Comparison of ENCODE assay signal across 26 mouse cellular contexts in the genomic region with DNA sequence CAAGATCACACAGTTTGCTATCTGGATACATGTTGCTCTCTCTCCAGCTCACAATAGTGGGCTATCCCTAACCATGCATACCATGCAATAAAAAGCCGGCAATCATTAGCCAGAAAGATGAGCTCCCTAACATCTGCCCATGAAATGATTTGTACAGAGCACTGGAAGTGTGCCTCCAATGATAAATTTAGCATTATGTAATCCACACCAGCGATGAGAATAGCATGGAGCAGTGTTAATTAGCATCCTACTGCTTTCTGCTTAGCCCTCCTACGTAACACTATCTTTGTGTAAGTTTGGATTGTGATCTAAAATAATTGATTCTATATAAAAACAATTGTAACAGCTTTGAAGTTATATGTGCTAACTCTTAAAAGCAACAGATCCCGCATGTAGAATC.
DNase-seq lines count a peak whose midpoint lies in the region; ATAC-seq lines count a peak whose summit lies in the region.
"Had no signal": no experiment of that assay in that cellular context is flagged by ENCODE, and none has a peak within 500 bp of the region (broad histone marks: within the 10 kb centered on the region; RNA-seq: fewer than 3 reads in every experiment).

No protein-coding gene starts in this region.

- H3K36me3 ChIP-seq in forebrain, embryonic 11.5 days (ENCODE audit: control insufficient read depth, insufficient read depth, low read length) = no peaks in the 10 kb centered on the region
- H3K36me3 ChIP-seq: embryonic facial prominence, embryonic 10.5 days; embryonic facial prominence, embryonic 13.5 days; hindbrain, embryonic 12.5 days; hindbrain, embryonic 15.5 days had no signal

- no peak overlapping the region for H3K9ac ChIP-seq in forebrain, embryonic 11.5 days (ENCODE audit: low read length)
- H3K9ac ChIP-seq: embryonic facial prominence, embryonic 13.5 days; forebrain, embryonic 13.5 days; hindbrain, embryonic 12.5 days; hindbrain, embryonic 15.5 days had no signal

- intact Hi-C loops in left cerebral cortex, postnatal 25 days (cut with DNase I) = no loop called here
- intact Hi-C loops in left cerebral cortex, postnatal 4 days (cut with DNase I) = no loop called here

- H3K4me3 ChIP-seq in forebrain, embryonic 11.5 days (ENCODE audit: low read depth, low read length) = no peak overlapping the region
- H3K4me3 ChIP-seq: embryonic facial prominence, embryonic 10.5 days; embryonic facial prominence, embryonic 13.5 days; erythroblast, embryonic 14.5 days; forebrain, embryonic 13.5 days; gastrocnemius, adult 2 months; hindbrain, embryonic 12.5 days; hindbrain, embryonic 15.5 days had no signal

- no peak overlapping the region for H3K27ac ChIP-seq in forebrain, embryonic 11.5 days (ENCODE audit: low read depth, low read length)
- H3K27ac ChIP-seq: embryonic facial prominence, embryonic 10.5 days; embryonic facial prominence, embryonic 13.5 days; forebrain, embryonic 13.5 days; gastrocnemius, adult 2 months; hindbrain, embryonic 12.5 days; hindbrain, embryonic 15.5 days had no signal

- peak; percentile 2 to 24 for DNase-seq in frontal cortex, postnatal 36 days (ENCODE audit: low spot score in 2 of 2)
- no peak for DNase-seq in frontal cortex, postnatal 25 days (ENCODE audit: low spot score in 2 of 2)
- DNase-seq in layer of hippocampus, adult 9-11 months = peak; percentile 34
- DNase-seq in layer of hippocampus, postnatal 36 days = no peak
- DNase-seq in left cerebral cortex, postnatal 25 days (ENCODE audit: low spot score in 2 of 2) = peak; percentile 16 to 35
- no peak for DNase-seq in left cerebral cortex, postnatal 4 days
- no peak for DNase-seq in forebrain, embryonic 11.5 days (ENCODE audit: low spot score)
- DNase-seq: adrenal gland, adult 2 months; adrenal gland, postnatal 14 days; B cell, adult 2 months; cerebellum, adult 11-12 months; cerebellum, adult 8-10 months; cerebellum, postnatal 10 days; cerebellum, postnatal 36 days; embryo, embryonic 11 days; gastrocnemius, adult 2 months; gastrocnemius, postnatal 14 days; heart, adult 11 months had no signal

- H3K27me3 ChIP-seq in forebrain, embryonic 11.5 days (ENCODE audit: control insufficient read depth, insufficient read depth, low read length) = no peaks in the 10 kb centered on the region
- H3K27me3 ChIP-seq: embryonic facial prominence, embryonic 13.5 days; forebrain, embryonic 13.5 days; hindbrain, embryonic 12.5 days; hindbrain, embryonic 15.5 days had no signal

- WGBS in forebrain, embryonic 11.5 days = 81% methylated on average over 4 of the region's 4 CpGs

- no peak for ATAC-seq in forebrain, embryonic 11.5 days (replicated peaks; ENCODE audit: low FRiP score)
- ATAC-seq: forebrain, embryonic 13.5 days; forebrain, embryonic 16.5 days had no signal

- H3K9me3 ChIP-seq in forebrain, embryonic 11.5 days (ENCODE audit: control insufficient read depth, low read length) = no peaks in the 10 kb centered on the region
- H3K9me3 ChIP-seq: embryonic facial prominence, embryonic 10.5 days; embryonic facial prominence, embryonic 13.5 days; forebrain, embryonic 13.5 days; hindbrain, embryonic 12.5 days; hindbrain, embryonic 15.5 days had no signal

- H3K4me1 ChIP-seq in forebrain, embryonic 11.5 days (replicated peaks; ENCODE audit: control insufficient read depth, insufficient read depth, low read length) = no peaks in the 10 kb centered on the region
- H3K4me1 ChIP-seq: embryonic facial prominence, embryonic 10.5 days; embryonic facial prominence, embryonic 13.5 days; forebrain, embryonic 13.5 days; hindbrain, embryonic 12.5 days; hindbrain, embryonic 15.5 days had no signal

- H3K4me2 ChIP-seq in forebrain, embryonic 11.5 days (ENCODE audit: low read depth, low read length, severe bottlenecking) = no peak overlapping the region
- H3K4me2 ChIP-seq: embryonic facial prominence, embryonic 13.5 days; forebrain, embryonic 13.5 days; heart, embryonic 11.5 days; hindbrain, embryonic 12.5 days; hindbrain, embryonic 15.5 days had no signal

Comparison
In these comparisons a context has a peak if more than half of its experiments do, and no peak if none do; other contexts are left out.
1. DNase-seq: peak in frontal cortex, postnatal 36 days (2 of 2), layer of hippocampus, adult 9-11 months (single experiment) and left cerebral cortex, postnatal 25 days (2 of 2); none in frontal cortex, postnatal 25 days (0 of 2), layer of hippocampus, postnatal 36 days (0 of 2), left cerebral cortex, postnatal 4 days (single experiment) and forebrain, embryonic 11.5 days (single experiment).